Mouse (Mus musculus): ENCODE measurements around the gene 9230104L09Rik. TPM values are rescaled to one million over a fixed set of nuclear protein-coding genes. Genes with fewer than 3 reads are reported as not detected.

The 9230104L09Rik gene
- 1 to 10 TPM in 2 of 4 experiments, under 1 TPM in 2; 0.63 to 1.4 (median 0.89) TPM for total RNA-seq (2022)

- DNase-seq (ENCODE audit: low spot score) = no peak
Observed at GRCm38 (mm10) chr2:148864966-148865365, at the start of gene 9230104L09Rik. Gene 9230104L09Rik (minus strand): TSS chr2:148865038.

GRCm38 (mm10) chr2:148902286-148902685, 37.4 kb upstream of the 9230104L09Rik start:
- DNase-seq (ENCODE audit: low spot score) = peak; percentile 67

- no peak for DNase-seq (ENCODE audit: low spot score)
Observed at GRCm38 (mm10) chr2:148900305-148900704, 35.5 kb upstream of the 9230104L09Rik start.

GRCm38 (mm10) chr2:148896219-148896618, 31.4 kb upstream of the 9230104L09Rik start:
- DNase-seq (ENCODE audit: low spot score) = no peak

- DNase-seq (ENCODE audit: low spot score) = no peak
Observed at GRCm38 (mm10) chr2:148893107-148893506, 28.3 kb upstream of the 9230104L09Rik start.

GRCm38 (mm10) chr2:148890021-148890851, 25.4 kb upstream of the 9230104L09Rik start:
- peak; percentile 57 for DNase-seq (ENCODE audit: low spot score)

- DNase-seq (ENCODE audit: low spot score) = no peak
Observed at GRCm38 (mm10) chr2:148889331-148890010, 24.6 kb upstream of the 9230104L09Rik start.

GRCm38 (mm10) chr2:148888872-148889271, 24.0 kb upstream of the 9230104L09Rik start:
- DNase-seq (ENCODE audit: low spot score) = no peak

- no peak for DNase-seq (ENCODE audit: low spot score)
Observed at GRCm38 (mm10) chr2:148884738-148885137, 19.9 kb upstream of the 9230104L09Rik start.

GRCm38 (mm10) chr2:148879199-148879598, 14.4 kb upstream of the 9230104L09Rik start:
- peak; percentile 74 for DNase-seq (ENCODE audit: low spot score)

- no peak for DNase-seq (ENCODE audit: low spot score)
Observed at GRCm38 (mm10) chr2:148878641-148879130, 13.8 kb upstream of the 9230104L09Rik start.

GRCm38 (mm10) chr2:148877016-148877770, 12.4 kb upstream of the 9230104L09Rik start:
- peak; percentile 77 for DNase-seq (ENCODE audit: low spot score)

GRCm38 (mm10) chr2:148875335-148875811, 10.5 kb upstream of the 9230104L09Rik start, which contains the start of gene Cst3:
Gene Cst3 (minus strand): TSS chr2:148875692.
- peak; percentile 98 for DNase-seq (ENCODE audit: low spot score)

GRCm38 (mm10) chr2:148874617-148875334, 9.9 kb upstream of the 9230104L09Rik start:
- peak; percentile 62 for DNase-seq (ENCODE audit: low spot score)

GRCm38 (mm10) chr2:148874224-148874616, 9.4 kb upstream of the 9230104L09Rik start:
- no peak for DNase-seq (ENCODE audit: low spot score)

- DNase-seq (ENCODE audit: low spot score) = no peak
Observed at GRCm38 (mm10) chr2:148872860-148873259, 8.0 kb upstream of the 9230104L09Rik start.

GRCm38 (mm10) chr2:148870526-148870925, 5.7 kb upstream of the 9230104L09Rik start:
- DNase-seq (ENCODE audit: low spot score) = no peak

GRCm38 (mm10) chr2:148868959-148869358, 4.1 kb upstream of the 9230104L09Rik start:
- no peak for DNase-seq (ENCODE audit: low spot score)

GRCm38 (mm10) chr2:148861693-148862092, 3.1 kb downstream of the 9230104L09Rik start:
- peak; percentile 64 for DNase-seq (ENCODE audit: low spot score)

GRCm38 (mm10) chr2:148860993-148861392, 3.8 kb downstream of the 9230104L09Rik start:
- no peak for DNase-seq (ENCODE audit: low spot score)

GRCm38 (mm10) chr2:148857506-148857905, 7.3 kb downstream of the 9230104L09Rik start:
- no peak for DNase-seq (ENCODE audit: low spot score)
